Mouse (Mus musculus): ENCODE results near the gene Tdrd3. TPM values are rescaled to one million over a fixed set of nuclear protein-coding genes. Genes with fewer than 3 reads are reported as not detected.

Tdrd3 gene
- polyA plus RNA-seq, 1 experiment from 2014 or later = 13.5 TPM

- Histone ChIP-seq H3K4me3 (no peak overlapping the region), H3K4me1 (no peaks in the 10 kb centered on the region), H3K9ac (no peak overlapping the region), H3K27ac (no peak overlapping the region), H3K9me3 (replicated peaks) (0 out of 2 replicates have a peak, but pooled peaks cover 2% of the 10 kb centered on the region), H3K36me3 (no peaks in the 10 kb centered on the region), H3K27me3 (replicated peaks) (no peaks in the 10 kb centered on the region), H3K4me2 (no peak overlapping the region)
- 60% methylated on average over 3 of the region's 3 CpGs for WGBS (ENCODE audit: insufficient replicate concordance)
- ATAC-seq = no peak
These were observed 166.2 kb downstream of the Tdrd3 start for GRCm38 (mm10) chr14:87582610-87583009.
